Mouse (Mus musculus) hindbrain, embryonic 14.5 days (tissue): ENCODE results near the gene Mfap2. TPM values are rescaled to one million over a fixed set of nuclear protein-coding genes. Genes with fewer than 3 reads are reported as not detected.

Source experiments
- ATAC-seq: fragments of 200-750 bp; cut with Nextera tagmentation; 2 replicates; pipeline ENCODE4 v1.8.0; 2017; ENCODE audit warnings: moderate number of reproducible peaks, mild to moderate bottlenecking, moderate TSS enrichment, moderate library complexity; ENCODE audit not compliant: low FRiP score
- DNase-seq: peaks from one replicate; pipeline ENCODE4 v3.0.0-alpha.2; 2015; ENCODE audit warnings: low spot score
- H3K27ac ChIP-seq: fragments of 300-500 bp; sonication (generic); 2 replicates; pipeline ENCODE4 v1.5.1; 2014; ENCODE audit warnings: mild to moderate bottlenecking, moderate library complexity
- H3K27me3 ChIP-seq: fragments of 300-500 bp; sonication (generic); 2 replicates; pipeline ENCODE4 v1.6.1; 2014; ENCODE audit warnings: mild to moderate bottlenecking, low read length, mixed read lengths; ENCODE audit not compliant: control insufficient read depth, insufficient read depth
- H3K36me3 ChIP-seq: fragments of 300-500 bp; sonication (generic); replicated peaks from 2 replicates; pipeline ENCODE4 v1.6.1; 2014; ENCODE audit not compliant: control insufficient read depth, insufficient read depth
- H3K4me1 ChIP-seq: fragments of 300-500 bp; sonication (generic); replicated peaks from 2 replicates; pipeline ENCODE4 v1.6.1; 2014; ENCODE audit warnings: antibody characterized with exemption, low read length, mixed read lengths; ENCODE audit not compliant: control insufficient read depth, insufficient read depth
- H3K4me2 ChIP-seq: fragments of 300-500 bp; sonication (generic); replicated peaks from 2 replicates; pipeline ENCODE4 v1.6.1; 2014; ENCODE audit warnings: mild to moderate bottlenecking, moderate library complexity
- H3K4me3 ChIP-seq: fragments of 300-500 bp; sonication (generic); replicated peaks from 2 replicates; pipeline ENCODE4 v1.5.1; 2014; ENCODE audit warnings: mild to moderate bottlenecking, low read length
- H3K9ac ChIP-seq: fragments of 300-500 bp; sonication (generic); 2 replicates; pipeline ENCODE4 v1.6.1; 2014
- H3K9me3 ChIP-seq: fragments of 300-500 bp; sonication (generic); 2 replicates; pipeline ENCODE4 v1.6.1; 2016; ENCODE audit warnings: low read length; ENCODE audit not compliant: control insufficient read depth
- WGBS: fragments of 180-500 bp; shearing (Covaris S2); extraction: QIAGEN DNeasy Blood & Tissue Kit; methylation state at CpG from one replicate; pipeline ENCODE4 v1.1.7; 2014; 5-methylcytosine and 5-hydroxymethylcytosine counted together
- polyA plus RNA-seq: library from polyadenylated mRNA; unstranded; fragments of >200 nt; fragmentation: Nextera tagmentation; extraction: Ambion mirVana; gene quantifications from 2 replicates; pipeline ENCODE4 v1.2.1, GENCODE M21; 2014

The Mfap2 gene
- polyA plus RNA-seq, 1 experiment from 2014 or later, result 190 TPM

DNA sequence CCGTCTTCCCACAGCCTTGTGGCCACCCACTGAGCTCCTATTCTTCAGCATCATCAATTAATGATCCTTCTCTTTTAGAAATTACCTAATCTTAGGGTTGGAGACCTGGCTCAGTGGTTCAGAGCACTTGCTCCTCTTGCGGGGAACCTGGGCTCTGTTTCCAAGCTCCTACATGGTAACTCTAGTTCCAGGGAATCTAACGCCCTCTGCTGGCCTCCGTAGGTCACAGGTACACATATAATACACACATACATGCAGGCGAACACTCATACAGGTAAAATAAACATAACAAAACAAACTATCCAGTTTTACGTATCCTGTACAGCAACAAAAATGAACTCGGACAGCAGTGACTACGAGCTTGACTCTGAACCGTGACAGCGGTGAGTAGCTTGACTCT is 46.8 kb downstream of the Mfap2 start:
- Histone ChIP-seq H3K4me2 (no peak overlapping the region), H3K36me3 (no peaks in the 10 kb centered on the region; the same call in 1 of the 2 replicates), H3K9me3 (no peaks in the 10 kb centered on the region), H3K9ac (no peak overlapping the region), H3K27ac (no peak overlapping the region), H3K4me1 (peaks cover 24% of the 10 kb centered on the region), H3K27me3 (no peaks in the 10 kb centered on the region), H3K4me3 (no peak overlapping the region)
- DNase-seq (no peak), ATAC-seq (no peak)
- WGBS, result 95% methylated on average over 10 of the region's 10 CpGs

DNA sequence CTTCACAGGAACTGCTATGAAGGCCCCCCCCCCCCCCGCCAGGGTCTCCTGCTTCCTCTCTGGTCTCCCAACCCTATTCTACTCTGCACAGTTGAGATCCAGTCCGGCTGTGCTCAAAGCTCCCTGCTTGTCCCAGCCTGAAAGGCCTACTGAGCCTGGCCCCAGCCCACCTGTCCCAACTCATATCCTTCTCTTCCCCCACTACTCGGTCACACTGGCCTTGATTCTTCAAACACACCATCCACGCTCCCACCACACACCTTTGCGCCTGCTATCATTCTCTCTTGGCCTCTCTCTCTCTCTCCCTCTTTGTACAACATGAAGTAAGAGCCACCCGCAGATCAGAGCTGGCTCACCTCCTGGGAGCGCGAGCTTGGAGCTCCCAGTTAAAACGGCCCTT is 48.6 kb downstream of the Mfap2 start:
- no peak for DNase-seq
- no peak for ATAC-seq
- Histone ChIP-seq H3K4me2 (no peak overlapping the region; the same call in 1 of the 2 replicates), H3K9me3 (no peaks in the 10 kb centered on the region), H3K4me1 (peaks cover 16% of the 10 kb centered on the region), H3K27me3 (no peaks in the 10 kb centered on the region), H3K9ac (0 out of 2 replicates have a peak overlapping the region, but pooled peaks have one; percentile 20), H3K36me3 (no peaks in the 10 kb centered on the region; the same call in 1 of the 2 replicates), H3K4me3 (no peak overlapping the region), H3K27ac (no peak overlapping the region; the same call in 1 of the 2 replicates)
- 82% methylated on average over 9 of the region's 9 CpGs for WGBS

DNA sequence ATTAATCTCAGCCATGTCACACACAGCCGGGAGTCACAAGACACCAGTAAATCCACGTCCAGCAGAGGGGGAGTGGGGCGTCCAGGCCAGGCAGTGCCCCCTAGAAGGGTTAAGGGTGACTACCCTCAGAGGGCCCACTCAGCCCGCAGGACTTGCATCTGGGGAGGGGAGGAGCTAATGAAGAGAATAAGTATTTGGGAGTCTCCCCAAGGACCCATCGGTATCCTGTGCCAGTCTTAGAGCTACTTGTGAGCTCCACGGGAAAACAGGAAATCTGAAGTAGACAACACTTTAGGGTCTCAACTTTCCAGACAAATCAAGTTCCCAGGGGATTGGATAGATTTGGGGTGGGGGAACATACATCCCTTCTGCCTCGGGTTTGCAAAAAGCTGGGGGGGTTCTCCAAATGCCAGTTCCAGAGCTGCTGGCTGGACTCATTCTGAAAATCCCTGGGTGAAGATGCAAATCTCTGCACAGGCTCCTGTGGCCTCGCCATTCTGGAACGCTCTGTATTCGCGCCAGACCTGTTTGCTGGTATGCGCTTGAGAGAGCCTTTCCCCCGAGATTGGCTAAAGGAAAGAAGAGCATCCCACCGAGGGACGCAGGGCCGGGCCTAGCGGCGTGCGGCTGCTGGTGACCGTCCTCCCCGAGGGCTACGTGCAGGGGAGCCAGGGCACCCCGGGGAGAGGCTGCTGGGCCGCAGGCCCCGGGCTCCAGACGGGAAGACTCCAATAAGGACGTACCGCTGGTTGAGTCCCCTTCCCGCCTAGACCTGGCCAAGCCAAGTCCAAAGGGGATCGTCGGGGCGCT is 49.6 kb downstream of the Mfap2 start:
- Histone ChIP-seq H3K4me3 (peak overlapping the region; percentile 51), H3K9ac (peak overlapping the region; percentile 72), H3K27me3 (no peaks in the 10 kb centered on the region), H3K4me1 (peaks cover 12% of the 10 kb centered on the region; the same call in 1 of the 2 replicates), H3K36me3 (no peaks in the 10 kb centered on the region; the same call in 1 of the 2 replicates), H3K9me3 (no peaks in the 10 kb centered on the region), H3K4me2 (peak overlapping the region; percentile 70), H3K27ac (peak overlapping the region; percentile 93)
- WGBS, result under 1% methylated on average over 32 of the region's 32 CpGs
- no peak; the same call in 1 of the 2 replicates for ATAC-seq
- DNase-seq, result no peak

DNA sequence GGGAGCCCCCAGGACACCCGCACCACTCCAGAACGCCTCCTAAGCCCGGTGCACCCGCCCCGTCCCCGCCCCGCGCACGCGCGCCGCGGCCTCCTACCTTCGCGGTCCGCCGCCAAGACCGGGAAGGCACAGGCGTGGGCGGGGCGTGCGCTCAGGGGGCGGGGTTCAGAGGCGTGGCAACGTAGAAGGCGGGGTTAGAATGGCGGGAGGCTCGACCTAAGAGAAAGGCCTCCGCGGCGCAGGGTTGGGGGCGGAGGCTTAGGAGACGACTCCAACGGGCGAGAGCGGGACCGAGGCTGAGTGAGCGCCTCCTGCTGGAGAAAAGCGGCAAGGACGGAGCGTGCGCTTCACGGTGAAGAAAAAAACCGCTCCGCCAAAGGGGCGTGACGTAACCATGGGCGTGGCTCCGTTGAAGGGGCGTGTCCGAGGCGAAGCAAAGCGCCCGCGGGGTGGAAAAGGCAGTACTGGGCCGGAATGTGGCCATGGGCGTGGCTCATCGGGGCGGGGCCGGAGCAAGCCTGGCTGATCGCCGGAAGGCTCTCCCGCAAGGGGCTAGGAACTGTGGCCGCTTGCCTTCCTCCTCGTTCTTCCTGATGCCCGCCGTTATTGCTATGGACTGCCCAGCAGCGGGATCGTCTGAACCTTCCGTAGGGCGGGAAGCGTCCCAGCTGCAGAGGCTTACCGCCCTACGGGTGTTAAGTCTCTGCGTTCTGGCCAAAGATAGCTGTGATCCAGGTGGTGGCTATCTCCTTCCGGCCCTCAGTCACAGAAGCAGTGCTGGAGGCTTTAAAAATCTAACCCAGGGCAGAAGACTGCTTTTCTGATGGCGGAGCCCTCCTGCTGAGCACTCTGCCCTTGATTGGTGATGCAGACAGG is 50.4 kb downstream of the Mfap2 start, which contains the start of gene Crocc:
Crocc (minus strand) TSS at position 125 of the 876 bp plus-strand sequence.
- Histone ChIP-seq H3K4me2 (peak within 1 kb of the TSS; percentile 70), H3K9me3 (no peaks in the 10 kb centered on the region), H3K9ac (peak within 1 kb of the TSS; percentile 74), H3K36me3 (peaks cover 4% of the 10 kb centered on the region), H3K27me3 (no peaks in the 10 kb centered on the region), H3K27ac (peak within 1 kb of the TSS; percentile 93), H3K4me3 (peak within 1 kb of the TSS; percentile 51), H3K4me1 (peaks cover 12% of the 10 kb centered on the region; the same call in 1 of the 2 replicates)
- ATAC-seq (peak; percentile 94), DNase-seq (peak; percentile 100)
- under 1% methylated on average over 77 of the region's 77 CpGs for WGBS

DNA sequence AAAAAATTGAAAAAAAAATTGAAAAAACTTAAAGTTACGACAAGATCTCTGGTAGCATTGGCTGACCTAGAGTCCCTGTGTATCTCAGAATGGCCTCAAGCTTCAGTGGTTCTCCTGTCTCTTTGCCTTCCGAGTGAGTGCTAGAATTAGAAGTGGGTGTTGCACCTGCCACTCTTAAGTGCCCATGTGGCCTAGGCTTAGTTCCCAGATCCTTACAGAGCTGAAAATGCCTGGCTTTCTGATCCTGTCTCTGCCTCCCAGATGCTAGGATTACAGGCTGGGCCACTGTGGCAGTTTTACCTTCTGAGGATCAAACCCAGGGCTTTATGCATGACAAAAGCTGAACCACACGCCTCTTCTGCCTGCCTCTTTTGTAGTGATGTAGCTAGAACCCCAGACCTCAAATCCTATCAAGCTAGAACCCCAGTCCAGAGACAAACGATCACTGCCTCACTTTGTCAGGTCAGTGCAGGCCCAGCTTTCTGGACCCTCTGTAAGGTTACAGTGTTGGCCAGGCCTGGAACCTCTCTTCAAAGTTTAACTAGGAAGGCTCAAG is 54.0 kb downstream of the Mfap2 start:
- ATAC-seq, result no peak
- Histone ChIP-seq H3K4me1 (peaks cover 10% of the 10 kb centered on the region; the same call in 1 of the 2 replicates), H3K36me3 (peaks cover 39% of the 10 kb centered on the region), H3K9ac (no peak overlapping the region), H3K4me3 (no peak overlapping the region), H3K4me2 (no peak overlapping the region), H3K27me3 (no peaks in the 10 kb centered on the region), H3K9me3 (no peaks in the 10 kb centered on the region), H3K27ac (no peak overlapping the region)
- WGBS, result 82% methylated on average over 4 of the region's 4 CpGs
- no peak for DNase-seq

DNA sequence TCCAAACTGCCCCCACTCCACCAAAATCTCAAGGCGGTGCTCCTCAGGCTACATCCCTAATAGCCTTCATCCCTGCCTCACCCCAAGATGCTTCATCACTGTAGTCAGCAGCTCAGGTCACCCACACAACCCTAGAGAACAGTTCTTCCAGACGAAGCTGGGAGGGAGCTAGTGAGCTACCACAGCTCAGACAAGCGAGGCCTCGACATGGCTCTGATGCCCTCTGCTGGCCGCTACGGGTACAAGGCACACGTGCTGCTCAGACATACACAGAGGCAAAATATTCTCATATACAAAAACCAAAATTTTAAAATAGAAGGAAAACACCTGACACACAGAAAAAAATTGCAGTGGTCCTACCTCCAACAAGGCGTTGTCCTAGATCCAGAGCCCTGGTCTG is 54.9 kb downstream of the Mfap2 start:
- Histone ChIP-seq H3K4me2 (no peak overlapping the region), H3K9me3 (no peaks in the 10 kb centered on the region), H3K27ac (0 out of 2 replicates have a peak overlapping the region, but pooled peaks have one; percentile 43), H3K36me3 (peaks cover 49% of the 10 kb centered on the region), H3K27me3 (no peaks in the 10 kb centered on the region), H3K9ac (no peak overlapping the region), H3K4me3 (no peak overlapping the region), H3K4me1 (peaks cover 3% of the 10 kb centered on the region; the same call in 1 of the 2 replicates)
- WGBS, result 5% methylated on average over 8 of the region's 8 CpGs
- peak; percentile 89 for DNase-seq
- no peak for ATAC-seq

Other genes starting within 250 kb of the Mfap2 start
- gene Padi4, start 236.2 kb upstream of the Mfap2 start, polyA plus RNA-seq, result 0.08 and 0.22 TPM in 2 replicates
- not detected in 2 replicates for gene Padi3, start 199.8 kb upstream of the Mfap2 start, polyA plus RNA-seq
- gene Padi1, start 164.6 kb upstream of the Mfap2 start, polyA plus RNA-seq, result not detected in 2 replicates
- 0.74 and 1.5 TPM in 2 replicates for gene Padi2, start 104.1 kb upstream of the Mfap2 start, polyA plus RNA-seq
- gene Sdhb, start 49.2 kb upstream of the Mfap2 start, polyA plus RNA-seq, result 482 and 502 TPM in 2 replicates
- gene Atp13a2, start 23.5 kb upstream of the Mfap2 start, polyA plus RNA-seq, result 176 and 178 TPM in 2 replicates
- gene Crocc, start 50.1 kb downstream of the Mfap2 start, polyA plus RNA-seq, result 5.0 and 5.4 TPM in 2 replicates
- gene Necap2, start 67.9 kb downstream of the Mfap2 start, polyA plus RNA-seq, result 44.2 and 46.9 TPM in 2 replicates
- 0.46 and 0.96 TPM in 2 replicates for gene Spata21, start 77.9 kb downstream of the Mfap2 start, polyA plus RNA-seq
- gene Szrd1, start 129.4 kb downstream of the Mfap2 start, polyA plus RNA-seq, result 17.8 and 23.7 TPM in 2 replicates
- 26.2 and 27.6 TPM in 2 replicates for gene Fbxo42, start 137.5 kb downstream of the Mfap2 start, polyA plus RNA-seq
- gene Rsg1, start 203.5 kb downstream of the Mfap2 start, polyA plus RNA-seq, result 6.0 and 7.6 TPM in 2 replicates
- 0.78 and 1.1 TPM in 2 replicates for gene Arhgef19, start 229.1 kb downstream of the Mfap2 start, polyA plus RNA-seq